Mouse (Mus musculus) limb, embryonic 15.5 days (tissue): ENCODE data around the gene Col11a2. TPM values are rescaled to one million over a fixed set of nuclear protein-coding genes. Genes with fewer than 3 reads are reported as not detected.

Source experiments
- ATAC-seq: fragments of 200-750 bp; cut with Nextera tagmentation; 2 replicates; pipeline ENCODE4 v1.8.0; 2017; ENCODE audit warnings: low read depth, moderate TSS enrichment; ENCODE audit not compliant: insufficient number of reproducible peaks, low FRiP score, low TSS enrichment
- H3K27ac ChIP-seq: fragments of 300-500 bp; sonication (generic); 2 replicates; pipeline ENCODE4 v1.5.1; 2015; ENCODE audit warnings: moderate library complexity, mild to moderate bottlenecking, inconsistent platforms
- H3K27me3 ChIP-seq: fragments of 300-500 bp; sonication (generic); 2 replicates; pipeline ENCODE4 v1.6.1; 2015; ENCODE audit warnings: inconsistent platforms
- H3K36me3 ChIP-seq: fragments of 300-500 bp; sonication (generic); 2 replicates; pipeline ENCODE4 v1.6.1; 2015; ENCODE audit warnings: inconsistent platforms
- H3K4me1 ChIP-seq: fragments of 300-500 bp; sonication (generic); 2 replicates; pipeline ENCODE4 v1.6.1; 2015; ENCODE audit warnings: inconsistent platforms
- H3K4me2 ChIP-seq: fragments of 300-500 bp; sonication (generic); 2 replicates; pipeline ENCODE4 v1.6.1; 2015; ENCODE audit warnings: mild to moderate bottlenecking, inconsistent platforms
- H3K4me3 ChIP-seq: fragments of 300-500 bp; sonication (generic); 2 replicates; pipeline ENCODE4 v1.5.1; 2015; ENCODE audit warnings: mild to moderate bottlenecking, inconsistent platforms
- H3K9ac ChIP-seq: fragments of 300-500 bp; sonication (generic); 2 replicates; pipeline ENCODE4 v1.6.1; 2015; ENCODE audit warnings: inconsistent platforms
- H3K9me3 ChIP-seq: fragments of 300-500 bp; sonication (generic); 2 replicates; pipeline ENCODE4 v1.6.1; 2016; ENCODE audit warnings: inconsistent platforms
- WGBS: fragments of 180-500 bp; shearing (Covaris S2); methylation state at CpG from one replicate; pipeline ENCODE4 v1.1.7; 2015; 5-methylcytosine and 5-hydroxymethylcytosine counted together
- polyA plus RNA-seq: library from polyadenylated mRNA; unstranded; fragments of >200 nt; fragmentation: Nextera tagmentation; extraction: Ambion mirVana; gene quantifications from 2 replicates; pipeline ENCODE4 v1.2.1, GENCODE M21; 2015

Gene Col11a2
- polyA plus RNA-seq, 1 experiment from 2014 or later = 94.4 TPM

- H3K4me1 ChIP-seq = peaks cover 76% of the 10 kb centered on the region
- WGBS = under 1% methylated on average over 47 of the region's 49 CpGs
- peak; percentile 72 for ATAC-seq
Measured at GRCm38 (mm10) chr17:34027656-34028223, 11.5 kb upstream of the Col11a2 start, which contains the start of gene H2-Ke6. Gene H2-Ke6 (minus strand): TSS chr17:34028060.

GRCm38 (mm10) chr17:34028501-34029149 is 10.6 kb upstream of the Col11a2 start:
- Histone ChIP-seq H3K4me1 (peaks cover 80% of the 10 kb centered on the region), H3K9ac (no peak overlapping the region), H3K27me3 (no peaks in the 10 kb centered on the region), H3K4me3 (peak overlapping the region; percentile 96), H3K36me3 (peaks cover 29% of the 10 kb centered on the region), H3K27ac (peak overlapping the region; percentile 65), H3K9me3 (no peaks in the 10 kb centered on the region), H3K4me2 (peak overlapping the region; percentile 96; the same call in 1 of the 2 replicates)
- no peak for ATAC-seq
- WGBS = 72% methylated on average over 17 of the region's 17 CpGs

More at GRCm38 (mm10) chr17:34027656-34028223, 11.5 kb upstream of the Col11a2 start, which contains the start of gene H2-Ke6:
- H3K4me3 ChIP-seq = peak within 1 kb of the TSS; percentile 96
- no peaks in the 10 kb centered on the region for H3K27me3 ChIP-seq
- H3K27ac ChIP-seq = peak within 1 kb of the TSS; percentile 81
- peak within 1 kb of the TSS; percentile 96 for H3K4me2 ChIP-seq
- peak within 1 kb of the TSS; percentile 58 for H3K9ac ChIP-seq
- no peaks in the 10 kb centered on the region for H3K9me3 ChIP-seq
- H3K36me3 ChIP-seq = peaks cover 31% of the 10 kb centered on the region

- Histone ChIP-seq H3K4me2 (peak overlapping the region; percentile 91), H3K9ac (no peak overlapping the region; the same call in 1 of the 2 replicates), H3K27me3 (no peaks in the 10 kb centered on the region), H3K36me3 (peaks cover 36% of the 10 kb centered on the region), H3K4me3 (peak overlapping the region; percentile 96), H3K27ac (no peak overlapping the region), H3K9me3 (no peaks in the 10 kb centered on the region), H3K4me1 (peaks cover 81% of the 10 kb centered on the region)
- no peak for ATAC-seq
- WGBS = 85% methylated on average over 18 of the region's 18 CpGs
Measured at GRCm38 (mm10) chr17:34029150-34029889, 9.9 kb upstream of the Col11a2 start.

DNA sequence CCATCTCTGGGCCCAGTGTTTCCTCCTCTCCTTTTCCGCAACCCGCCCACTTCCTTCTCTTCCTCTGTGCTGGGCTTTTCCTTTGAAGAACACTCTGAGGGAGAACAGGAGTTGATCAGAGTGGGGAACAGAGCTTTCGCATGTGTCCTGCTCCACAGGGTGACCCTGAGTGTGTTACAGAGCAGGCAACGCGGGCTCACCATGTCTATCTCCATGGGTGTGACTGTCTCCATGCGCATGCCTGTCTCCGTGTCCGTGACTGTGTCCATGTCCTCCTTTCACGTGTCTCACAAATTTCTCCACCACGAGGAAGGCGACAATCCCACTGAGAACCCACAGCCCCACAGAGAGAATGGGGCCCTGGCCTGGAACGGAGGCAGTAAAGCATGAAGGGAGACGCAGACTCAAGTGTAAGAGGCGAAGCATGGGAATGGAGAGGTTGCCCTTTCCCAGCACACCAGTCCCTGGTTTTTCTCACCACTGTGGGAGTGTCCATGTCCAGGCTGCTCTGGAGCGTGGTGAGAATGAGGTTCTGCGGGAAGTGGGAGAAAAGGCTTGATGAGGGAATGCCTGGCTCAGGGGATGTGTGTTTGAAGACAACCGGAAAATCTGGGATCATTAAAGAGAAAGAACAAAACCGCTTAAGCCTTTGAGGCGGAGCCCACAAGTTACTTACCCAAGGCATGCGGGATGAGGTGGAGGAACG is 9.2 kb upstream of the Col11a2 start:
- Histone ChIP-seq H3K27ac (peak overlapping the region; percentile 97), H3K4me1 (peaks cover 80% of the 10 kb centered on the region), H3K4me2 (peak overlapping the region; percentile 91), H3K36me3 (peaks cover 40% of the 10 kb centered on the region), H3K9ac (peak overlapping the region; percentile 97), H3K4me3 (peak overlapping the region; percentile 96), H3K27me3 (no peaks in the 10 kb centered on the region), H3K9me3 (no peaks in the 10 kb centered on the region)
- ATAC-seq = no peak
- 72% methylated on average over 21 of the region's 21 CpGs for WGBS

- H3K36me3 ChIP-seq = peaks cover 48% of the 10 kb centered on the region
- 3% methylated on average over 20 of the region's 20 CpGs for WGBS
- H3K9me3 ChIP-seq = no peaks in the 10 kb centered on the region
- H3K4me3 ChIP-seq = peak overlapping the region; percentile 96
- peak overlapping the region; percentile 97 for H3K9ac ChIP-seq
- peak overlapping the region; percentile 91 for H3K4me2 ChIP-seq
- H3K27me3 ChIP-seq = no peaks in the 10 kb centered on the region
- peaks cover 71% of the 10 kb centered on the region for H3K4me1 ChIP-seq
- H3K27ac ChIP-seq = peak overlapping the region; percentile 97
- no peak for ATAC-seq
Measured at GRCm38 (mm10) chr17:34030861-34031326, 8.3 kb upstream of the Col11a2 start.

DNA sequence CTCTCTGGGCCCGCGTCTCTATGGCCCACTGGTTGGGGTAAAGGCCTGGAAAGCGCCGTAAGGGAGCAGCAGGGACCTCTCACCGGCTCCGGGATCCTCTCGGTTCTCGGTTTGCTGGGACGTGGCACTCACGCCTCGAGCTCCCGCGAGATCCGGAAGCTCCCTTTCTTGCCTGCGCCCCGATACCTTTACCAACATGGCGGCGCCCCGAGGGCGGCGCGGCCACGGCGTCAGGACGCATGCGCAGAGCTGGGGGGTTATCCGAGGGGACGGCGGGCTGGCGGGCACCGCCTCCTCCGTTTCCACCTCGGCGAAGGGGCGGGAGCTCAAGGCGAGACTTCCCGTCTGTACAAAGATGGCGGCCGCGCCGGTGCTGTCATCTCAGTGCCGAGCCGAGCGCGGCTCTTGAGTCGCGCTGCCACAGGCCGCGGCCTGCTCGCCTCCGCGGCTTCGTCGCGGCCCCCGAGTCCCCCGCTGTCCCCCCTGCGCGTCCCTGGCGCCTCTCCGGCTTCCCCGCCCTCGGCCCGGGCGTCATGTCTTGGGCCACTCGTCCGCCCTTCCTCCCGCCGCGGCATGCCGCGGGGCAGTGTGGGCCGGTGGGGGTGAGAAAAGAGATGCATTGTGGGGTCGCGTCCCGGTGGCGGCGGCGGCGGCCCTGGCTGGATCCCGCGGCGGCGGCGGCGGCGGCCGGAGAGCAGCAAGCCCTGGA is 7.6 kb upstream of the Col11a2 start, which contains the start of the genes Slc39a7 and Rxrb:
TSS of gene Slc39a7 (minus strand) at position 218 of the 709 bp plus-strand sequence.
TSS of gene Rxrb (plus strand) at position 348 of the 709 bp plus-strand sequence.
- Histone ChIP-seq H3K36me3 (peaks cover 55% of the 10 kb centered on the region), H3K4me2 (peak within 1 kb of the TSS; percentile 91), H3K4me3 (peak within 1 kb of the TSS; percentile 96), H3K9me3 (no peaks in the 10 kb centered on the region), H3K27ac (peak within 1 kb of the TSS; percentile 97), H3K4me1 (peaks cover 64% of the 10 kb centered on the region), H3K9ac (peak within 1 kb of the TSS; percentile 97), H3K27me3 (no peaks in the 10 kb centered on the region)
- peak; percentile 79 for ATAC-seq
- WGBS = under 1% methylated on average over 68 of the region's 88 CpGs

- Histone ChIP-seq H3K4me2 (peak overlapping the region; percentile 80), H3K27me3 (no peaks in the 10 kb centered on the region), H3K9ac (peak overlapping the region; percentile 90), H3K9me3 (no peaks in the 10 kb centered on the region), H3K4me1 (peaks cover 60% of the 10 kb centered on the region), H3K27ac (peak overlapping the region; percentile 97), H3K36me3 (peaks cover 61% of the 10 kb centered on the region), H3K4me3 (peak overlapping the region; percentile 96)
- under 1% methylated on average over 19 of the region's 48 CpGs for WGBS
- peak; percentile 5; the same call in 1 of the 2 replicates for ATAC-seq
Measured at GRCm38 (mm10) chr17:34032174-34032632, 7.0 kb upstream of the Col11a2 start.

GRCm38 (mm10) chr17:34032806-34033205 is 6.4 kb upstream of the Col11a2 start:
- Histone ChIP-seq H3K27me3 (0 out of 2 replicates have a peak, but pooled peaks cover 2% of the 10 kb centered on the region), H3K9ac (peak overlapping the region; percentile 90), H3K9me3 (no peaks in the 10 kb centered on the region), H3K4me1 (peaks cover 60% of the 10 kb centered on the region), H3K36me3 (peaks cover 67% of the 10 kb centered on the region), H3K4me2 (peak overlapping the region; percentile 80), H3K27ac (peak overlapping the region; percentile 97; the same call in 1 of the 2 replicates), H3K4me3 (peak overlapping the region; percentile 96)
- no peak for ATAC-seq
- WGBS = 49% methylated on average over 9 of the region's 9 CpGs

- peaks cover 60% of the 10 kb centered on the region for H3K4me1 ChIP-seq
- H3K9me3 ChIP-seq = no peaks in the 10 kb centered on the region
- H3K9ac ChIP-seq = no peak overlapping the region
- H3K4me2 ChIP-seq = peak overlapping the region; percentile 80
- peaks cover 6% of the 10 kb centered on the region; the same call in 1 of the 2 replicates for H3K27me3 ChIP-seq
- peak overlapping the region; percentile 96 for H3K4me3 ChIP-seq
- H3K36me3 ChIP-seq = peaks cover 66% of the 10 kb centered on the region
- no peak overlapping the region for H3K27ac ChIP-seq
- no peak for ATAC-seq
- 91% methylated on average over 9 of the region's 9 CpGs for WGBS
Measured at GRCm38 (mm10) chr17:34033441-34033840, 5.8 kb upstream of the Col11a2 start.

DNA sequence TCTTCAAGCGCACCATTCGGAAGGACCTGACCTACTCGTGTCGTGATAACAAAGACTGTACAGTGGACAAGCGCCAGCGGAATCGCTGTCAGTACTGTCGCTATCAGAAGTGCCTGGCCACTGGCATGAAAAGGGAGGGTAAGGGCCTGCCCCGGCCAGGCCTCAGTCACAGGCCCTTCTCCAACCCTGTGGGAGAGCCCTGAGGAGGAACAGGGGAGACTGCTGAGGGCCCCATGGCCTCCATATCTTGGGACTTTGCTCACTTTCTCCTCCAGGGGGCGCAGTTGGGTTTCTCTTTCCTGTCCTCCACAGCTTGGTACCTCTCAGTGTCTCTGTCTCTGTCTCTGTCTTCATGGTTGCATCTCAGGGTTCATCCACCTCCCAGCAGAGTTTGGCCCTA is 5.2 kb upstream of the Col11a2 start:
- Histone ChIP-seq H3K4me2 (no peak overlapping the region), H3K27me3 (peaks cover 9% of the 10 kb centered on the region; the same call in 1 of the 2 replicates), H3K9me3 (no peaks in the 10 kb centered on the region), H3K4me1 (peaks cover 60% of the 10 kb centered on the region), H3K36me3 (peaks cover 60% of the 10 kb centered on the region), H3K9ac (no peak overlapping the region), H3K27ac (no peak overlapping the region; the same call in 1 of the 2 replicates), H3K4me3 (no peak overlapping the region)
- ATAC-seq = no peak
- WGBS = 79% methylated on average over 10 of the region's 10 CpGs
